Mouse (Mus musculus): ENCODE measurements around the gene Gm20695. TPM values are rescaled to one million over a fixed set of nuclear protein-coding genes. Genes with fewer than 3 reads are reported as not detected.
"Not testable (repeated sequence)": the region's sequence is repeated elsewhere in the genome, so short reads cannot be mapped to it uniquely, and the experiment has no call there.

Gene Gm20695
- polyA plus RNA-seq (2016; fragmentation: Nextera tagmentation; extraction: Ambion mirVana), result 2.7 and 5.6 TPM in 2 replicates

GRCm38 (mm10) chr16:3884201-3885064 is at the start of gene Gm20695, which contains the start of gene Zfp597:
TSS of gene Gm20695 (plus strand) at chr16:3884648.
TSS of gene Zfp597 (minus strand) at chr16:3884561.
- Histone ChIP-seq H3K4me1 (replicated peaks) (peaks cover 16% of the 10 kb centered on the region), H3K36me3 (peaks cover 16% of the 10 kb centered on the region), H3K27ac (peak within 1 kb of the TSS; percentile 95), H3K4me3 (peak within 1 kb of the TSS; percentile 95), H3K9me3 (no peaks in the 10 kb centered on the region), H3K27me3 (ENCODE audit: insufficient read depth, poor library complexity, severe bottlenecking) (no peaks in the 10 kb centered on the region)
- DNase-seq (ENCODE audit: low spot score), result peak; percentile 96
- under 1% methylated on average over 88 of the region's 88 CpGs for WGBS

- no peak overlapping the region for H3K4me3 ChIP-seq
- H3K27me3 ChIP-seq (ENCODE audit: insufficient read depth, poor library complexity, severe bottlenecking), result no peaks in the 10 kb centered on the region
- H3K9me3 ChIP-seq, result no peaks in the 10 kb centered on the region
- WGBS, result 85% methylated on average over 2 of the region's 2 CpGs
- H3K4me1 ChIP-seq (replicated peaks), result no peaks in the 10 kb centered on the region
- no peak overlapping the region for H3K27ac ChIP-seq
- no peak for DNase-seq (ENCODE audit: low spot score)
- no peaks in the 10 kb centered on the region for H3K36me3 ChIP-seq
Measured at GRCm38 (mm10) chr16:3835461-3835860, 49.0 kb upstream of the Gm20695 start.

DNA sequence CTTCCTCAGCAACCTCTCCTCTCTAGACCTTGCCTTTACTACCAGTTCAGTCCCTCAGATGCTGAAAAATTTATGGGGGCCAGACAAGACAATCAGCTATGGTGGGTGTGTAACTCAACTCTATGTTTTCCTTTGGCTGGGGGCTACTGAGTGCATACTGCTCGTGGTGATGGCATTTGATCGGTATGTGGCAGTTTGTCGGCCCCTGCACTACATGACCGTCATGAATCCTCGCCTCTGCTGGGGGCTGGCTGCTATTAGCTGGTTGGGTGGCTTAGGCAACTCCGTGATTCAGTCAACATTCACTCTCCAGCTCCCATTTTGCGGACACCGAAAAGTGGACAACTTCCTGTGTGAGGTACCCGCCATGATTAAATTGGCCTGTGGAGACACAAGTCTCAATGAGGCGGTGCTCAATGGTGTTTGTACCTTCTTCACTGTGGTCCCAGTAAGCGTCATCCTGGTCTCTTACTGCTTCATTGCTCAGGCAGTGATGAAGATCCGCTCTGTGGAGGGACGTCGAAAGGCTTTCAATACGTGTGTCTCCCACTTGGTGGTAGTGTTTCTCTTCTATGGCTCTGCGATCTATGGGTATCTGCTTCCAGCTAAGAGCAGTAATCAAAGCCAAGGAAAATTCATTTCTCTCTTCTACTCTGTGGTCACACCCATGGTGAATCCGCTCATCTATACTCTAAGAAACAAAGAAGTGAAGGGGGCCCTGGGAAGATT is 45.1 kb upstream of the Gm20695 start:
- no peak for DNase-seq (ENCODE audit: low spot score)
- H3K36me3 ChIP-seq, result no peaks in the 10 kb centered on the region
- no peak overlapping the region for H3K27ac ChIP-seq
- 60% methylated on average over 17 of the region's 17 CpGs for WGBS
- H3K9me3 ChIP-seq, result no peaks in the 10 kb centered on the region
- H3K4me3 ChIP-seq, result no peak overlapping the region
- H3K4me1 ChIP-seq (replicated peaks), result peaks cover 7% of the 10 kb centered on the region
- no peaks in the 10 kb centered on the region for H3K27me3 ChIP-seq (ENCODE audit: insufficient read depth, poor library complexity, severe bottlenecking)

DNA sequence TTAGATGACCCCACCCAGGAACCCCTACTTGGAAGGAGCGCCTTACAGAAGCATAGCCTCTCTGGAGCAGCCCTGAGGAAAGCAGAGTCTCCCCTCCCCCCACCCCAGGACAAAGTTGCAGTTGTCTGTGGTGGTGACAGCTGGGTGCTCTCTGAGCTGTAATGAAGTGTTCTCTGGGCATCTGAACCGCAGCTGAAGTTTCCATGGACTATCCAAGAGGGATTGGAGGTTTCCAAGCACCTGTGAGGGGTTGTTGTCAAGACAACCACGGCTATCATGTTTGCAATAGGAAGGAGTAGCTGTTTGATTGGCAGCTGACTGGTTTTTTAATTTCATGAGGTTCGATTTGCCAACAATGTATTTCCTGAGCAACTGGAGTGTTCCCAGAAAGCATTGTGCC is 41.5 kb upstream of the Gm20695 start:
- H3K4me1 ChIP-seq (replicated peaks), result peaks cover 17% of the 10 kb centered on the region
- no peak overlapping the region for H3K27ac ChIP-seq
- peak; percentile 18 for DNase-seq (ENCODE audit: low spot score)
- H3K27me3 ChIP-seq (ENCODE audit: insufficient read depth, poor library complexity, severe bottlenecking), result no peaks in the 10 kb centered on the region
- no peaks in the 10 kb centered on the region for H3K36me3 ChIP-seq
- H3K9me3 ChIP-seq, result no peaks in the 10 kb centered on the region
- H3K4me3 ChIP-seq, result no peak overlapping the region
- 41% methylated on average over 4 of the region's 4 CpGs for WGBS

GRCm38 (mm10) chr16:3843796-3844195 is 40.7 kb upstream of the Gm20695 start:
- Histone ChIP-seq H3K9me3 (no peaks in the 10 kb centered on the region), H3K27me3 (ENCODE audit: insufficient read depth, poor library complexity, severe bottlenecking) (no peaks in the 10 kb centered on the region), H3K4me1 (replicated peaks) (peaks cover 18% of the 10 kb centered on the region), H3K36me3 (no peaks in the 10 kb centered on the region), H3K4me3 (no peak overlapping the region), H3K27ac (no peak overlapping the region)
- WGBS, result 69% methylated on average over 1 of the region's 1 CpGs
- no peak for DNase-seq (ENCODE audit: low spot score)

DNA sequence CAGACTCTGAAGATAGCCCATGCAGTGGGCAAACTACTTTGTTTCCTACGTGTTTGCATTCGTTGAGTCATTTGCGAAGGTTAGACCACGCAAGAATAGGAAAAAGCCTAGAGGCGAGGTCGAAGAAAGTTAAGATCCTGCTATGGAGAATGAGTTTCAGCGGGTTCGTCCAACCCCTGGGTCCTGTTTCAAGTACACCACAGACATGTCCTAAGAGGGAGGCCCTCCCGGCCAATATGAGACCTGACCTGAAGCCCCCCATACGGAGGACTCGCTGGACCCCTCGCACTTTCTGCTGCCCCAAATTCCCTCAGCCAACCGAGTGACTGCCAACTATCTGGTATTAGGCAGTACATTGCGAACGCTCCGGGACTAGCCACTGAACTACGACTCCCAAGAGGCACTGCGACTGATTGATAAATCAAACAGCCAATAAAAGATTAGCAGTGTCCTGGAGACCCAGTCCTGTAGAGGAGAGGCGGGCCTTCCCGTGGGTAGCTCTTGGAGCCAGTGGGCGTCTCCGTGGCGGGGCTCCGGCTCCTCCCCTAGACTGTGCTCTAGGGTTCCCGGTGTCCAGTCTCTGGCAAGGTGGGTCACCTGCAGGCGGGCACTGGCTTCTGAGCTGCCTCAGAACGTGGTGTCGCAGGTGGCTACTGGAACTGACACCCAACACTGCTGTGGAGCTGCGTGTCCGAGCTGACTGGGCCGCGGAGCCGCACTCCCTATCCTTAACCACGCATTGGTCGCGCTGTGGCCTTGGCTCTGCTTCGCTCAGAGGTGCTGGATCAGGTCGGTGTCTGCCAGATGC is 37.5 kb upstream of the Gm20695 start, which contains the start of gene Zfp174:
TSS of gene Zfp174 (plus strand) at position 558 of the 808 bp plus-strand sequence.
- H3K36me3 ChIP-seq, result no peaks in the 10 kb centered on the region
- H3K27ac ChIP-seq, result peak within 1 kb of the TSS; percentile 82
- no peaks in the 10 kb centered on the region for H3K9me3 ChIP-seq
- WGBS, result 4% methylated on average over 38 of the region's 38 CpGs
- H3K27me3 ChIP-seq (ENCODE audit: insufficient read depth, poor library complexity, severe bottlenecking), result no peaks in the 10 kb centered on the region
- DNase-seq (ENCODE audit: low spot score), result peak; percentile 88
- peak within 1 kb of the TSS; percentile 71 for H3K4me3 ChIP-seq
- peaks cover 18% of the 10 kb centered on the region for H3K4me1 ChIP-seq (replicated peaks)

- 61% methylated on average over 4 of the region's 4 CpGs for WGBS
- Histone ChIP-seq H3K4me1 (replicated peaks) (peaks cover 18% of the 10 kb centered on the region), H3K36me3 (no peaks in the 10 kb centered on the region), H3K27ac (no peak overlapping the region), H3K27me3 (ENCODE audit: insufficient read depth, poor library complexity, severe bottlenecking) (no peaks in the 10 kb centered on the region), H3K4me3 (peak overlapping the region; percentile 71), H3K9me3 (0 out of 2 replicates have a peak, but pooled peaks cover 2% of the 10 kb centered on the region)
- DNase-seq (ENCODE audit: low spot score), result no peak
Measured at GRCm38 (mm10) chr16:3847871-3848270, 36.6 kb upstream of the Gm20695 start.

- Histone ChIP-seq H3K27ac (no peak overlapping the region), H3K4me3 (no peak overlapping the region), H3K36me3 (no peaks in the 10 kb centered on the region), H3K4me1 (replicated peaks) (peaks cover 14% of the 10 kb centered on the region), H3K27me3 (ENCODE audit: insufficient read depth, poor library complexity, severe bottlenecking) (no peaks in the 10 kb centered on the region), H3K9me3 (0 out of 2 replicates have a peak, but pooled peaks cover 2% of the 10 kb centered on the region)
- DNase-seq (ENCODE audit: low spot score), result no peak
- WGBS, result 77% methylated on average over 3 of the region's 3 CpGs
Measured at GRCm38 (mm10) chr16:3848416-3848815, 36.0 kb upstream of the Gm20695 start.

GRCm38 (mm10) chr16:3851301-3851700 is 33.1 kb upstream of the Gm20695 start:
- H3K27me3 ChIP-seq (ENCODE audit: insufficient read depth, poor library complexity, severe bottlenecking); H3K27ac ChIP-seq; H3K9me3 ChIP-seq; H3K36me3 ChIP-seq; H3K4me3 ChIP-seq; DNase-seq (ENCODE audit: low spot score): not testable (repeated sequence)
- peaks cover 14% of the 10 kb centered on the region for H3K4me1 ChIP-seq (replicated peaks)
- 88% methylated on average over 13 of the region's 13 CpGs for WGBS

- H3K9me3 ChIP-seq, result 0 out of 2 replicates have a peak, but pooled peaks cover 2% of the 10 kb centered on the region
- peak; percentile 38 for DNase-seq (ENCODE audit: low spot score)
- H3K4me3 ChIP-seq, result no peak overlapping the region
- H3K27me3 ChIP-seq (ENCODE audit: insufficient read depth, poor library complexity, severe bottlenecking), result no peaks in the 10 kb centered on the region
- peaks cover 8% of the 10 kb centered on the region for H3K4me1 ChIP-seq (replicated peaks)
- WGBS, result 23% methylated on average over 12 of the region's 12 CpGs
- H3K36me3 ChIP-seq, result no peaks in the 10 kb centered on the region
- no peak overlapping the region for H3K27ac ChIP-seq
Measured at GRCm38 (mm10) chr16:3852586-3852985, 31.9 kb upstream of the Gm20695 start.

DNA sequence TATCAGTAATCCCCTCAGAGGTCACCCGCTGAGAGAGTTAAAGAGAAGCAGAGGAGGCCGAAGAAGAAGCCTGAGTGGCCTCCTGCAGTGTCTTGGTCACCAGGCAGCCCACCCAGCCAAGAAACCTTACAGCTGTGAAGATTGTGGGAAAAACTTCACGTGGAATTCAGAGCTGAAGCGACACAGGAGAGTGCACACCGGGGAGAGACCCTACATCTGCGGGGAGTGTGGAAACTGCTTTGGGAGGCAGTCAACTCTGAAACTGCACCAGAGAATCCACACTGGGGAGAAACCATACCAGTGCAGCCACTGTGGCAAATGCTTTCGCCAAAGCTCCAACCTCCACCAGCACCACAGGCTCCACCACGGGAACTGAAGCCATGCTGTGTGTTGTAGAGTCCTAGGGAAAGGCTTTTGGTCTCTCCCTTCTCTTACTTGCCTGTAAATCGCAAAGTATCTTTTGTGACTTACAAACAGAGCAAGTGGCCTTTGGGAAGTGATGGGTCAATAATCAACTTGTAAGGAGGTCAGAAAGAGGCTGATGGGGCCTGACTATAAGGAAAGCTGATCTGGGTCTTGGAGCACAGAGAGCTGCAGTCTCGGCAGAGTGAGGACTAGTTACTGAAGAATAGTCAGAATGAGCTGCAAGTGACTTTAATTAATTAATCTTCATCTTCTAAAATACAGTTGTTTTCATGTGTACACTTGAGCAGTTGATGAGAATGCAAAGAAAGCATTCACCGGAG is 29.8 kb upstream of the Gm20695 start:
- Histone ChIP-seq H3K4me3 (no peak overlapping the region), H3K9me3 (0 out of 2 replicates have a peak, but pooled peaks cover 2% of the 10 kb centered on the region), H3K27me3 (ENCODE audit: insufficient read depth, poor library complexity, severe bottlenecking) (no peaks in the 10 kb centered on the region), H3K36me3 (no peaks in the 10 kb centered on the region), H3K27ac (no peak overlapping the region), H3K4me1 (replicated peaks) (peaks cover 4% of the 10 kb centered on the region)
- 45% methylated on average over 11 of the region's 11 CpGs for WGBS
- DNase-seq (ENCODE audit: low spot score), result no peak

GRCm38 (mm10) chr16:3855776-3856175 is 28.7 kb upstream of the Gm20695 start:
- peaks cover 4% of the 10 kb centered on the region; the same call in 1 of the 2 replicates for H3K36me3 ChIP-seq
- no peak overlapping the region for H3K4me3 ChIP-seq
- peaks cover 4% of the 10 kb centered on the region for H3K4me1 ChIP-seq (replicated peaks)
- H3K27ac ChIP-seq, result no peak overlapping the region
- no peak for DNase-seq (ENCODE audit: low spot score)
- H3K27me3 ChIP-seq (ENCODE audit: insufficient read depth, poor library complexity, severe bottlenecking), result no peaks in the 10 kb centered on the region
- 0 out of 2 replicates have a peak, but pooled peaks cover 2% of the 10 kb centered on the region for H3K9me3 ChIP-seq
- WGBS, result 93% methylated on average over 1 of the region's 1 CpGs

Measured in hindbrain, embryonic 10.5 days (tissue).